Mouse (Mus musculus): ENCODE results near the gene Gtf3c6.
A peak's percentile ranks its signal among the peaks of the same experiment; 100 is the strongest.

Gtf3c6 gene

DNA sequence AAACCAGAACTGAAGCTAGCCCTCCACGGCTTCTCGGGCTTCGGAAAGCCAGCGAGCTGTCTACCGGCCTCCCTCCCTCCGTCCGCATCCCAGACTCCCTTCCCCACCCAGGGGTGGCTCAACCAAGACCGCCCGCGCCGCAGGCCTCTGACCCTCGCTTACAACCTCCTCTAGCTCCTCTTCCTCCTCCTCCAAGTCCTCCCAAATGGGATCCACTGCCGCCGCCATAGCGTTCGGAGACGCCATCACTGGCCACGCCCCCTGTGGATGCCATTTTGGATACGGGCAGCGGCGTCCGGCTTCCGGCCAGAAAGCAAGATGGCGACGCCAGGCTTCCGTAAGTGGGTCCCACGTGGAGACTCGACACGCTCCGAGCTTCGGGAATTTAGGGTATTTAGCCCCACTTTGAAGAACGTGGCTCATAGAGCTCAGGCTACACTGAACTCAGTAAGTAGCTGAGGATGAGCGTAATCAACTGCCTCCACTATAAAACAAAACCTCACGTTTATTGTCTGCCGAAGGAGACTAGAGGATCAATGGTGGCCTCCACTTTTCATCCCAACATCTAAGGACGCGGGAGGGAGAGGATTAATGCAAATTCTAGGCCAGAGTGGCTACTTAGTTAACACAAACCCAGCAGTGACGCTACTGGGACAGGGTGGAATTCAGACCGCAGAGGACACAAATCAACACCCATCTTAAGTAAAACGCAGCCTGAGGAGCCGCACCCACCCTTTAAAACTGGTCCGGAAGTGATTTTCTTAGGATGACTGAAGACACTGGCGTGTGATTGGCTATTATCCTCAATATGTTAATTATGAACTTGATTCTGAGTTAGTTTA lies at the start of gene Gtf3c6:
Gene Gtf3c6 (minus strand): TSS at position 695 of the 842 bp plus-strand sequence.
- DNase-seq (ENCODE audit: low spot score), result peak; percentile 88

- DNase-seq (ENCODE audit: low spot score), result no peak
Measured at GRCm38 (mm10) chr10:40305989-40306388, 48.1 kb upstream of the Gtf3c6 start.

DNA sequence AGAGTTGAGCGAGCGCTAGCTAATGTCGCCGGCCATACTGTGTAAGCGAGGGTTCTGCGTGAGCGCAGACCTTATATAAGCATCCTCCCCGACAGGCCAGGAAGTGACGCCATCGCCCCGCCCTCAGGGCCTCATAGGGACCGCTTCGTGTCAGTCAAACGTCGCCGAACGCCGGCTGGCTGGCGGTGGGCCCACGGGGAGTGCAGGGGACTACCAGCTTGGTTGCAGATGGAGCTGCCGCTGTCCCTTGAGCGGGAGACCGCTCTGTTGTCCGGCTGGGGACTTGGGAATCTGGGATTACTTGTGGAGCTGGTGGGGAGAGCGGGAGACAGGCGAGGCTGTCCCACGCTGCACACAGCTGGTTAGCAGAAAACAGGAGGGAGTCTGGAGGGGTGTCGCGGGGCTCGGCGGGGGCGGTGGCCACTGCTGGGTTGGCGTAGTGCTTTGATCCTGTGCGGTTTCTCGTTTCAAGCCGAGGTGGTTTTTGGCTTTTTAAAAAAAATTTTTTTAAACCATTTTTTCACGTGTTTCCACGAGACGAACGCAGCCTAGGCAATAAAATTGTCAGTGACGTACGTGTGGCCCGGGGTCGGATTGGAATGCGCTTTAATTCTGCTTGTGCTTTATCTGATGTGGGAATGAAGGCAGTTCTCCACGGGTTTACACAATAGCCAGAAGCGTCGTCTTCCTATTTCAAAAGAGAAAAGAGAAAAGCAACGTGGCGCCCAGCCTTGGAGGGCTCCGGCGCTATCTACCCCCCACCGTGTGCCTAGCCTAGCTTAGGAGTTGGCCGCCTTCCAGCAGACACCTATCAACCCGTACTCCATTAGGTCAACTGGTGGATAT lies 44.5 kb upstream of the Gtf3c6 start, which contains the start of gene Amd1:
Gene Amd1 (minus strand): TSS at position 47 of the 846 bp plus-strand sequence.
- peak; percentile 98 for DNase-seq (ENCODE audit: low spot score)

DNA sequence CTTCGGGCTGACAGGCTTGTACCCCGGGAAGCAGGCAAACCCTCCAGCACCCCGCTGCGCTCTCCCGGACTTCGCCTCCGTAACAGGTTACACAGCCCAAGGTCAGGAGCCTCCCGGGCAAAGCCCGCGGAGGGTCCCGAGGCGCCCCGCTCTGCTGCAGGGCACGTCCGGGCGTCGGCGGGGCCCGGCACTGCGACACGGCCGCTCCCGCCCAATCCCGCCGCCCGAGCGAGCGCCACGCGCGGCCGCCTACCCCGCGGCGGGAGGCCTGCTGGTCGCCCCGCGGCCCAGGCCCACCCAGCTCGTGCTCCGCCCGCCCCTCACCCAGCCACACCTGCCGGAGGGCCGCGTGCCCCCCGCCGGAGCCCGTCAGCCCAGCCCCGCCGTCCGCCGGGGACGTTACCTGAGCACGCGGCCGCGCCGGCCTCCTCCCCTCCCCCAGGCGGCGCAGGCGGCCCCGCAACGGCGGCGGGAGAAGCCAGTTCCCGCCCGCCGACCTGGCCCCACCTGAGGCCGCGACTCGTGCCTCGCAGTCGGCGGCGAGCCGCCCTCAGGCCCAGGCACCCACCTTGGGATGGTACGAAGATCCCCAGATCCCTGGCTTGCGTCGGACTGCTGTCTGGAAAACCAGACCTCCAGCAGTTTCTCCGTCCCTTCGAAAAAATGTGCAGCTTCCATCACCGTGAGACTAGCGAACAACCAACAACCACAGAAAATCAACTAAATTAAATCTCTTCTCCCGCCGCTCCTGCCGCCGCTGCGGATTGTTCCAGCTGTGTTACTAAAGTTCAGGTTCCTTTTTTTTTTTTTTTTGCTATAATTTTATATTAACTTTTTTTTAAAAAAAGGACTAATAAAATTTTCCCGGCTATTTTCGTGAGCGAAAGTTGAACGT lies 43.5 kb upstream of the Gtf3c6 start:
- DNase-seq (ENCODE audit: low spot score), result peak; percentile 64

DNA sequence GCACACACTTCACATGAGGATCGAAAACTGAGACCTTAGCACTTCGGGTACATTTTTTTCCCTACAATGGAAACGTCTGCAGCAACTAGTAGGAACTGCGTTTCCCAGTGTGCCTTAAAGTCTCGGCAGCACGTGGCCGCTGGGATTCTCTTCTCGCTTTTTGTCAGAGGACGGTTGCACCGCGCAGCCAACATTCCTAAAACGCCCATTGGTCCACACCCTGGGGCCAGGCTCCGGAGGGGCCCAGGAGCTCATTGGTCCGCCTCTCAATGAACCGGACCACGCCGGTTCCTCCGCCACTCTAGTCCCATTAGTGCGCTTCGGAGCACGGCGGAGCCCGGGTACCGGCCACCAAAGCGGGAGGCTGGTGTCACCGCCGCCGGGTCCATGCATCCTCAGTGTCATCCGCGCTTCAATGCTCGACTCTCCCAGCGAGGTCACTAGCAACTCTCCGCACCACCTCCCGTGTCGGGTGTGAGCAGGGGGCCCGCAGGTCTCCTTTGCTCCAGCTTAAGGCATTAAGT lies 42.8 kb upstream of the Gtf3c6 start:
- DNase-seq (ENCODE audit: low spot score), result peak; percentile 70

GRCm38 (mm10) chr10:40292640-40293039 lies 34.7 kb upstream of the Gtf3c6 start:
- no peak for DNase-seq (ENCODE audit: low spot score)

GRCm38 (mm10) chr10:40286767-40287166 lies 28.9 kb upstream of the Gtf3c6 start:
- DNase-seq (ENCODE audit: low spot score), result no peak

DNA sequence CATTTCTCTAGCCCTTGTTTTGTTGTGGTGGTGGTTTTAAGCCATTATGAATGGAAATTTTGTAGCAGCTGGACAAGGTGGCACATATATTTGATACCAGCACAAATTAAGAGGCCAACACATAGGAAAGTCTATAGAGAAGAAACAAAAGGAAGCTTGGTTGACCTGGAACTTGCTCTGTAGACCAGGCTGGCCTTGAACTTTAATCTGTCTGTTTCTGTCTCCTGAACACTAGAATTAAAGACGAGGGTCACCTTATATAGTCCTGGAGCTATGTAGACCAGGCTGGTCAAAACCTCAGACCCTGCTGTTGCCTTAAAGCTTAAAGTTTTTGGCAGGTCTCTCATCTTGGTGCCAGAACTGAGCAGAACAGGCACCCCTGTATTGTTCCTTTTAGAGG lies 27.7 kb upstream of the Gtf3c6 start:
- DNase-seq (ENCODE audit: low spot score), result no peak

GRCm38 (mm10) chr10:40284997-40285396 lies 27.1 kb upstream of the Gtf3c6 start:
- DNase-seq (ENCODE audit: low spot score), result no peak

DNA sequence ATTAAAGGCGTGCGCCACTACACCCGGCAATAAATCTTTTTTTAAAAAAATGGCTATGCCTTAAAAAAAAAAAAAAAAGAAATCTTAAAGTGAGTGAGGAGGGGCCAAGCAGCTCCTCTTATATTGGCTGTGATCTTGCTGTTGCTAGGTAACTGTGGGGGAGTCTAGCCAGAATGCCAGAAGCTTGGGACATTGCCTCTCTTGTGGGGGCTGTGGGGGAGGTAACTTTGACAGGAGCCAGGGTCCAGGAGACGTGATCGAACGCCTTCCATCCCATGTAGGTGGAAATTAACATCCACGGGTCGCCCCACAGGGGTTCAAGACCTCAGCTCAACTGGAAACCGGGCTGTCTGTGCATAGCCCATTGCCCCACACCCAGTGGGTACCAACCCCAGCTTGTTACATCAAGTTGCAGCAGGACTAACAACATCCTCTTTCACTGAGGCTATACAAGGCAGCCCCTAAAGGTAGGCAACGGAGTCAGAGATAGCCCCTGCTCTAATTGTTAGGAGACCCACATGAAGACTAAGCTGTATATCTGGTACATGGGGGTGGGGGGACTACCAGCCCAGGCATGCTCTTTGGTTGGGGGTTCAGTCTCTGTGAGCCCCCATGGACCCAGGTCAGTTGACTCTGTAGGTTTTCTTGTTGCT lies 26.4 kb upstream of the Gtf3c6 start:
- no peak for DNase-seq (ENCODE audit: low spot score)

DNA sequence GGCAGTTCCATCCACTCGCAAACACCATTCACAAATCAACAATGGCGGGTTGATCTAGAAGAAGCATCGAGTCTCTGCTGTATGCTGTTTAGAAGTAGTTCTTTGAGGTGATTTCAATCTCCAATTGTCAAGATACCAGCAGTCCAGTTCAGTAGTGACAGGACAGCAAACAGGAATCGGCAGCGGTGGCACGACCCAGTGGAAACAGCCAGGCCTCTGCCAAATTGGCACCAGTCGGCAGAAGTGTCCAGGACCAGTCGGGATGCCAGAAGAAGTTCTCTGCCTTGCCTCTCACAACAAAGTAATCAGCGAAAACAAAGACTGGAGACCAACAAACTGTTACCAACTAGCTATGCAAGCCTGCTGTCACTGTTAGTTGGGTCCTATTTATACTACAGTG lies 25.7 kb upstream of the Gtf3c6 start:
- DNase-seq (ENCODE audit: low spot score), result no peak

GRCm38 (mm10) chr10:40281565-40281964 lies 23.7 kb upstream of the Gtf3c6 start:
- no peak for DNase-seq (ENCODE audit: low spot score)

- no peak for DNase-seq (ENCODE audit: low spot score)
Measured at GRCm38 (mm10) chr10:40278317-40278716, 20.4 kb upstream of the Gtf3c6 start.

GRCm38 (mm10) chr10:40275991-40276390 lies 18.1 kb upstream of the Gtf3c6 start:
- no peak for DNase-seq (ENCODE audit: low spot score)

DNA sequence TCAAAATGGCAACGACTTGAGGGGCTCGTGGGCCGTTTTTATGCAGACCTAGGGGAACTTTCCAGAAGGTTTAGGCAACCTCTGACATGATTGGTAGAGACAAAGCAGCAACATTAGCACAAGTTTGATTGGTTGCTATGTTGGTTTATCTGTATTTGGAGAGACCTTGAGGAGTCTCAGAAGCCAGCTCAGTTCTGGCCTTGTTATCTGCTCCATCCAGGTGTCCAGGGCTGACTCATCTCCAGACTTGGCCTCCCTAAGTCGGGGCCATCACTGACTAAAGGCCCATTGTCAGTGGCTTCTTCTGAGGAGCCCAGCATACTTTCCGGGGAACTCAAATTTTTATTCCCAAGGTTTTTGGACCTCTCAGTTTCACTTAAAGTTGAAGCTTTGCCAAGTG lies 16.0 kb upstream of the Gtf3c6 start:
- DNase-seq (ENCODE audit: low spot score), result peak; percentile 23

- DNase-seq (ENCODE audit: low spot score), result no peak
Measured at GRCm38 (mm10) chr10:40271216-40271615, 13.3 kb upstream of the Gtf3c6 start.

DNA sequence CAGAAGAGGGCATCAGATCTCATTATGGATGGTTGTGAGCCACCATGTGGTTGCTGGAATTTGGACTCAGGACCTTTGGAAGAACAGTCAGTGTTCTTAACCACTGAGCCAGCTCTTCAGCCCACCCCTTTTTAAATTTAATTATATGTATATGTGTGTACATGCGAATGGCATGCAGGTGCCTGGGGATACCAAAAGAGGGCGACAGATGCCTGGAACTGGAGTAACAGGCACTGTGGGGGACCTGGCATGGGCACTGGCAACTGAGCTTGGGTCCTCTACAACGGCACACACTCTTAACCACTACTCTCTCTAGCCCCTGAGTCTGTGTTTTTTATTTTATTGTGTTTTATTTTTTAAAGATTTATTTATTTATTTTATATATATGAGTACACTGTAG lies 7.0 kb upstream of the Gtf3c6 start:
- no peak for DNase-seq (ENCODE audit: low spot score)

- DNase-seq (ENCODE audit: low spot score), result no peak
Measured at GRCm38 (mm10) chr10:40263691-40264090, 5.8 kb upstream of the Gtf3c6 start.

- no peak for DNase-seq (ENCODE audit: low spot score)
Measured at GRCm38 (mm10) chr10:40262200-40262599, 4.3 kb upstream of the Gtf3c6 start.

DNA sequence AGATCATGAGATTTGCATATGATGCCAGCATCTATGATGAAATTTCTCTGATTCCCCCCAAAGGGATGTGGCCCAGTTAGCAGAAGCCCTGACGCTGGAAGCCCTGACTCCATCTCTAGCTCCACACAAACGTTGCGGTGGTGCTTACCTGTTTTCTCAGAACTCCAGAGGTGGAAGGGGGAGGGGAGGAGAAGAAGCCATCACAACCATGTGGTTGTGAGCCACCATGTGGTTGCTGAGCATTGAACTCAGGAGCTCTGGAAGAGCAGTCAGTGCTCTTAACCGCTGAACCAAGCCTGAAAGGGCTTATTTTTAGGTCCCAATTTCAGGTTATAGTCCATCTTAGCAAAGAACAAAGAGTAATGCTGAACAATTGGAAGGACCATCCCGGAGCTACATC lies 2.4 kb upstream of the Gtf3c6 start:
- DNase-seq (ENCODE audit: low spot score), result no peak

- no peak for DNase-seq (ENCODE audit: low spot score)
Measured at GRCm38 (mm10) chr10:40259542-40259941, 1.6 kb upstream of the Gtf3c6 start.

Data from spleen, adult 12 weeks (tissue).